Mouse (Mus musculus) spleen, adult 2 months (tissue): Measurements from ENCODE around the gene Cpa4. TPM values are rescaled to one million over a fixed set of nuclear protein-coding genes. Genes with fewer than 3 reads are reported as not detected.

Experiments used
- DNase-seq, 2 experiments: peaks; one replicate each; pipeline versions ENCODE4 v3.0.0 to v3.0.0-alpha.2; 2012 to 2021; ENCODE audit warnings: low spot score in 2 of 2, low read depth in 1 of 2
- H3K27ac ChIP-seq: fragments of 200-500 bp; 2 replicates; pipeline ENCODE4 v1.5.1; 2012; ENCODE audit warnings: low read length, inconsistent platforms; ENCODE audit not compliant: insufficient read depth
- H3K27me3 ChIP-seq: fragments of 200-500 bp; 2 replicates; pipeline ENCODE4 v1.6.1; 2012; ENCODE audit warnings: mild to moderate bottlenecking, moderate library complexity, low read length, inconsistent platforms; ENCODE audit not compliant: control insufficient read depth, insufficient read depth
- H3K36me3 ChIP-seq: fragments of 200-500 bp; 2 replicates; pipeline ENCODE4 v1.6.1; 2012; ENCODE audit warnings: mild to moderate bottlenecking, low read length, inconsistent platforms; ENCODE audit not compliant: control insufficient read depth, insufficient read depth
- H3K4me1 ChIP-seq: fragments of 200-500 bp; 2 replicates; pipeline ENCODE4 v1.6.1; 2011; ENCODE audit warnings: inconsistent platforms; ENCODE audit not compliant: control insufficient read depth, insufficient read depth, insufficient read length
- H3K4me3 ChIP-seq: fragments of 200-500 bp; 2 replicates; pipeline ENCODE4 v1.5.1; 2011; ENCODE audit warnings: mild to moderate bottlenecking, inconsistent platforms; ENCODE audit not compliant: insufficient read depth, insufficient read length; ENCODE audit errors: extremely low read depth
- CTCF ChIP-seq: fragments of 200-500 bp; IDR thresholded peaks from 2 replicates; pipeline ENCODE4 v1.5.1; 2011; ENCODE audit warnings: mild to moderate bottlenecking, inconsistent platforms; ENCODE audit not compliant: insufficient read depth, insufficient read length, insufficient replicate concordance; ENCODE audit errors: extremely low read depth
- POLR2A ChIP-seq: fragments of 200-500 bp; IDR thresholded peaks from 2 replicates; pipeline ENCODE4 v1.6.1; 2011; ENCODE audit warnings: low read depth, low read length, inconsistent platforms
- WGBS: fragments of 180-500 bp; shearing (Covaris S2); methylation state at CpG from one replicate; pipeline ENCODE4 v1.1.7; 2018; 5-methylcytosine and 5-hydroxymethylcytosine counted together
- polyA plus RNA-seq: library from polyadenylated mRNA; depleted of rRNA; stranded (reverse); fragments of >200 nt; gene quantifications from 2 replicates; pipeline ENCODE4 v1.2.3, GENCODE M21; 2012; rRNA removed

Gene Cpa4
- polyA plus RNA-seq, 1 experiment, result not detected

DNA sequence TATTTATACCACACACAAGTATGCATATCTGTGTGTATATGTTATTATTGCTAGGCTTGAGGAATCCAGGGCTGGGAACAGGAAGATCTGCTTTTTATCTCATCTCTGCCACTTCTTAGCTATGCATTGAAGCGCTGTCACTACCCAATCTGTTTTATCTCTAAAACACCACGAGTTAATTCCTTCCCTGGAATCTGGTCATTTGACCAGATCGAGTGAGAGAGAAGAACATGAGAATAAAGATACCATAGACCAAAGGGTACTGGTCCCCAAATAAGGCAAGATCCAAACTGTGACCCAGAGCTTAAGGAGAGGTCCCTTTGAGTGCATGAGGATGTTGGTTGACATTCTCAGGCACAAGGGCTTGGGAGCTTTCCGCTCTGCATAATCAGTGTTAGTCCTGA is 53.8 kb downstream of the Cpa4 start:
- 64% methylated on average over 4 of the region's 4 CpGs for WGBS
- no peaks in the 10 kb centered on the region for H3K36me3 ChIP-seq
- DNase-seq, result no peak

DNA sequence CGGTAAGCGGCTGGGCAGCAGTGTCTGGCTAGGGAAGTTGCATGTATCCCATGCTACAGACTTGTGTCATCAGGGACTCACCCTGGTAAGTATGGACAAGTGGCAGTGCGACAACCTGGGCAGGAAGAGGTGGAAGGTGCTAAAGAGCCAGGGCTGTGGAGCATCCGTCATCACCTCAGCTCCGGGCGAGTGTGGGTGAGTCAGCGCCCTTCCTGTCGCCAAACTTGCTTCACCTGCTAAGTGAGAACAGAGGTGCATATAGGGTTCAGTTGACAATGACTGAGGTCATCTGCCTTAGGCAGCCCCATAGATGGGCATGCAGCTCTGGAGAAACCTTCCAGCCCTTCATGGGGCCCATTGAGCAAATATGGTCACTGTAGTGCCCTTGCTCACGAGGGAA is 56.6 kb downstream of the Cpa4 start:
- WGBS, result 88% methylated on average over 9 of the region's 9 CpGs
- TF ChIP-seq POLR2A (no peak), CTCF (no peak)
- H3K36me3 ChIP-seq, result no peaks in the 10 kb centered on the region
- H3K27ac ChIP-seq, result no peak overlapping the region
- no peaks in the 10 kb centered on the region for H3K27me3 ChIP-seq
- no peaks in the 10 kb centered on the region for H3K4me1 ChIP-seq
- DNase-seq, result no peak
- no peak overlapping the region for H3K4me3 ChIP-seq

More for the DNA sequence above, 53.8 kb downstream of the Cpa4 start:
- TF ChIP-seq CTCF, result no peak
- no peak for TF ChIP-seq POLR2A
- Histone ChIP-seq H3K27ac (no peak overlapping the region), H3K27me3 (no peaks in the 10 kb centered on the region), H3K4me3 (no peak overlapping the region), H3K4me1 (peaks cover 1% of the 10 kb centered on the region; the same call in 1 of the 2 replicates)

DNA sequence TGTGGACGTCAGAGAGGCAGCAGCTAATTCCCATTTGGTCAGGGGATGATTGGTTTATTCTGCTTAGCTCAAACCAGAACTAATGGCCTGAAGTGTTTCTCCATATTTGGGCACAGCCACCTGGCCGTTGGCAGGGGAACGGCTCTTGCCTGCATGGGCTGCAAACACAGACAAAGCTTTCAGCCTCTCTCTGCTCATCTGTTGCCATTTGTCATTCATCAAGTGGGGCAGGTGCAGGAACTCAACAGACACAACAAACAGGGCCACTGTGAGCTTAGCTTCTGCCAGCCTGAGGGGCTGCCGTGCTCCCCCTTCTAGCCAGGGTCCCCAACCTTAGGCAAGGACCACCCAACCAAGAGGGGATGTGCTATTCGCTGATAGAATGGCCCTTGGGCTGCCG is 60.0 kb downstream of the Cpa4 start:
- H3K27me3 ChIP-seq, result no peaks in the 10 kb centered on the region

DNA sequence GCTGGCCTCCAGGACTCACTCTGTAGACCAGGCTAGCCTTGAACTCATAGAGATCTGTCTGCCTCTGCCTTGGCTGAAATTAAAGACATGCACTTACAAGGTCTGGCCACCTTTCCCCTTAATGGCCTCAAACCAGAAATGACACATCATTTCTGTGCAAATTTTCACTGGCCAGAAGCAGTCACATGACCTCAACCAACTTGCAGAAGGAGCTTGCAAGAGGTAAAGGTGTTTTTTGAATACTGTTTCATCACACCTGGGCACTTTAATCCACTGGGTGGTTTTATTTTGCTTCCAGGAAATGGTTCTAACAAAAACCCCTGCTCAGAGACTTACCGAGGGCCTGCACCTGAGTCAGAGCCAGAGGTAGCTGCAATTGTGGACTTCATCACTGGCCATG is 61.8 kb downstream of the Cpa4 start:
- Histone ChIP-seq H3K4me3 (no peak overlapping the region), H3K27me3 (no peaks in the 10 kb centered on the region), H3K4me1 (no peaks in the 10 kb centered on the region), H3K27ac (no peak overlapping the region), H3K36me3 (no peaks in the 10 kb centered on the region)
- 56% methylated on average over 1 of the region's 1 CpGs for WGBS
- no peak for TF ChIP-seq POLR2A
- TF ChIP-seq CTCF, result no peak
- DNase-seq, result no peak

More for the DNA sequence above, 60.0 kb downstream of the Cpa4 start:
- no peaks in the 10 kb centered on the region for H3K4me1 ChIP-seq
- H3K27ac ChIP-seq, result no peak overlapping the region
- H3K4me3 ChIP-seq, result no peak overlapping the region
- no peaks in the 10 kb centered on the region for H3K36me3 ChIP-seq
- WGBS, result 88% methylated on average over 6 of the region's 6 CpGs
- TF ChIP-seq CTCF (no peak), POLR2A (no peak)
- no peak for DNase-seq

DNA sequence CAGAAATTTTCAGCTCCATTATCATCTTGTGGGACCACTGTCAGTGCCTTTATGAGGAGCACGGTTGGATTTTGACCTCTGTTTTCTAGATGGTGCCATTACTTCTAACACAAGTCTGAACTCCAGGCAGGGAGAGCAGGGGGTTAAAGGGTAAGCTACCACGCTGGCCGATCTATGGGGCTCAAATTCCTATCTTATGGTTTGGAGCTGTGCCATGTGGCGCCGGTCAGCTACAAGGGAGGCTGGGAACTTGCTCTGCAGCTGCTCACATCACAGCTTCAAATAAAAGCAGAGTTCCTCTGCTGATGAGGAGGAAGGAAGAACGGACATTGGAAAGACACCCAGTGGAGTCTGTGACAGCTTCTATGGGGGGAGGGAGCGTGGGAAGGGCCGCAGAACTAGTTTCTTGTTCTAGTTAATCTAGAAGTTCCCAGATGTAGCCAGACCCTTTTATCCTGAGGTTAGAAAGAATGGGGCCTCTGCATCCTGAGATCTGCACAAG is 67.2 kb downstream of the Cpa4 start:
- no peak for DNase-seq
- no peaks in the 10 kb centered on the region for H3K4me1 ChIP-seq
- H3K27ac ChIP-seq, result no peak overlapping the region
- no peak for TF ChIP-seq POLR2A
- H3K4me3 ChIP-seq, result no peak overlapping the region
- no peaks in the 10 kb centered on the region for H3K36me3 ChIP-seq
- no peaks in the 10 kb centered on the region for H3K27me3 ChIP-seq
- WGBS, result 76% methylated on average over 8 of the region's 8 CpGs

DNA sequence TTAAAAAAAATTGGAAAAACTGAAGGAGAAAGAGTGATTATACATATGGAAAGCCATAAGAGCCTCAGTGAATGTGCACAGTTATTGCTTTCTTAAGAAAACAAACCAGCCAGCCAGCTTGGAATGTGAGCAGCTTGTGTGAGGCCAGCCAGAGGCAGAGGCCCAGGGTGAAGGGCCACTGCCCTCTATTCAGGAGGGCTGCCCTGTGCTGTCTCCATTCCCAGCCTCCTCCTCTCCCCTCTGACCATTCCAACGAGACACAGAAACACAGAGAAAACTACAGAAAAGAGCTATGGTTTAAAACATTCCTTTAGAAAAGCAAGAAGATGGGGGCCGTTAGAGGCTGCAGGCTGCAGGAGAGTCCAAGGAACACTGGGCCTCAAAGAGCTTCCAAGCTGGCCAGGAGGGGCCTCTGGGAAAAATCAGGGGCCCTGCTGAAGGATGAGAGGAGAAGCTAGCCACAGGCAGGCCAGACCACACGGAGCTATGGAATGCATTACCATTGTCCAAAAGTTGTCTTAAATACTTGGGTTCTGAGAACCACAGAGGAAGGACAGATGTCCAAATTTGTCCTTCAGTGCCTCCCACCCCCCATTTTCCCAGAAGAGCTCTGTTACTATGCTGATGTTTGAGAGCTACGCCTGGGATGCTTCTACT is 68.1 kb downstream of the Cpa4 start:
- no peak for DNase-seq

DNA sequence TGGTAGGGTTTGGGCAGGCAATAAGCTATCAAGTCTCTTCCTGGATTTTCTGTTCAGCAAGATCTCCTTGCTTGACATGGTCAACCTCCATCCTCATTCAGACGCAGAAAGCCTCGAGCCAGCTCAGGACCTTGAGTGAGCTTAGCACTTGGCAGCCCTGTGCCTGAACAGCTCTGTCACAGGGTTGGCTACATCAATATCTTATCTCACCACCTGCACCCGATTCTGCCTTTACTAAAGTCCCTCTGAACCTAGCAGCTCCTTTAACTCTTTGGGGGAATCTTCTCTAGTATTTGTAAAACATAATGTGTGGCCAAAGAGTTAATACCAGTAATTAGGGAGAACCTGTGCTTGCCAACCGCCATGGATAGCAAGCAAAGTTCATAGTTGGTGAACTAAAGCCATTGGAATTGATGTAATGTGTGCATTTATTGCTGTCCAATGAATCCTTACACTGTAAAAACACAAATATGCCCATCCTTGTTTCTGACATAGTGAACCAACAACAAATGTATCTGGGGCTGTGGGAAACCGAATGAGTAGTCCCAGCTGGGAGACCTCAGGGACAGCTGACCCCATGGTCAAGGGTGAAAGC is 70.6 kb downstream of the Cpa4 start, which contains the start of gene Cpa1:
Gene Cpa1 (plus strand): TSS at position 545 of the 595 bp plus-strand sequence.
- H3K27ac ChIP-seq, result no peak within 1 kb of the TSS
- H3K4me1 ChIP-seq, result no peaks in the 10 kb centered on the region
- no peak for DNase-seq
- WGBS, result 79% methylated on average over 5 of the region's 5 CpGs
- H3K36me3 ChIP-seq, result no peaks in the 10 kb centered on the region
- H3K4me3 ChIP-seq, result no peak within 1 kb of the TSS
- no peaks in the 10 kb centered on the region for H3K27me3 ChIP-seq
- no peak for TF ChIP-seq POLR2A
- no peak for TF ChIP-seq CTCF

More for the DNA sequence above, 68.1 kb downstream of the Cpa4 start:
- Histone ChIP-seq H3K27ac (no peak overlapping the region), H3K36me3 (no peaks in the 10 kb centered on the region), H3K27me3 (no peaks in the 10 kb centered on the region), H3K4me3 (no peak overlapping the region), H3K4me1 (no peaks in the 10 kb centered on the region)
- 82% methylated on average over 4 of the region's 4 CpGs for WGBS
- no peak for TF ChIP-seq CTCF
- TF ChIP-seq POLR2A, result no peak

Other genes with a start within 250 kb of the Cpa4 start
- gene Zc3hc1, start 177.3 kb upstream of the Cpa4 start, polyA plus RNA-seq, result 11.3 and 12.3 TPM in 2 replicates
- 6.7 and 10.0 TPM in 2 replicates for gene Klhdc10, start 166.5 kb upstream of the Cpa4 start, polyA plus RNA-seq
- 37.2 and 38.5 TPM in 2 replicates for gene Tmem209, start 58.6 kb upstream of the Cpa4 start, polyA plus RNA-seq
- not detected in 2 replicates for gene Ssmem1, start 58.5 kb upstream of the Cpa4 start, polyA plus RNA-seq
- gene Cpa2, start 26.8 kb upstream of the Cpa4 start, polyA plus RNA-seq, result 137 and 193 TPM in 2 replicates
- not detected in 2 replicates for gene Cpa5, start 42.6 kb downstream of the Cpa4 start, polyA plus RNA-seq
- gene Cpa1, start 70.8 kb downstream of the Cpa4 start, polyA plus RNA-seq, result 1,808 and 2,130 TPM in 2 replicates
- gene Cep41, start 125.4 kb downstream of the Cpa4 start, polyA plus RNA-seq, result 2.7 and 2.9 TPM in 2 replicates
- gene Mest, start 155.2 kb downstream of the Cpa4 start, polyA plus RNA-seq, result 7.6 and 60.5 TPM in 2 replicates